Mouse (Mus musculus) small intestine, adult 2 months (tissue): ENCODE measurements at regions not wholly inside any gene's neighbourhood (a gene's known extent, or its start where the extent isn't known, plus 50 kb on each side); places are given as distances from the start of the nearest gene placed in this dataset.

Source experiments
- CTCF ChIP-seq: fragments of 200-500 bp; IDR thresholded peaks from 2 replicates; pipeline ENCODE4 v1.5.1; 2012; ENCODE audit warnings: low read depth, mild to moderate bottlenecking, control low read depth, inconsistent platforms, low read length, moderate library complexity, mixed read lengths; ENCODE audit not compliant: insufficient replicate concordance, insufficient read length; ENCODE audit errors: extremely low read depth
- POLR2A ChIP-seq: fragments of 200-500 bp; IDR thresholded peaks from 2 replicates; pipeline ENCODE4 v1.6.1; 2012; ENCODE audit warnings: low read depth, mild to moderate bottlenecking, control low read depth, inconsistent platforms, low read length, moderate library complexity

- TF ChIP-seq POLR2A = no peak
- TF ChIP-seq CTCF = no peak
Observed at GRCm38 (mm10) chr17:49172052-49172799, 240.0 kb downstream of the Lrfn2 start.
